Mouse (Mus musculus): ENCODE measurements around the gene Lrrc7.

GRCm38 (mm10) chr3:158362091-158362490 lies 199.9 kb downstream of the Lrrc7 start:
- TF ChIP-seq GABPA (IDR thresholded peaks at IDR 0.05; ENCODE audit: insufficient replicate concordance, low read depth, low read length) (no peak), SIN3A (IDR thresholded peaks at IDR 0.05; ENCODE audit: low read length) (no peak), MYC (IDR thresholded peaks at IDR 0.05; ENCODE audit: low read depth, low read length) (no peak), MEF2A (IDR thresholded peaks at IDR 0.05; ENCODE audit: borderline replicate concordance, low read depth, low read length) (no peak), CTCF (conservative IDR thresholded peaks at IDR 0.05 in 1 of 2, IDR thresholded peaks at IDR 0.05 in 1 of 2; ENCODE audit: low read depth in 2 of 2, low read length in 2 of 2) (no peak), POLR2A (IDR thresholded peaks at IDR 0.05; ENCODE audit: low read depth, low read length) (no peak), MAX (IDR thresholded peaks at IDR 0.05; ENCODE audit: low read length) (no peak), UBTF (IDR thresholded peaks at IDR 0.05; ENCODE audit: low read depth, low read length) (no peak), EP300 (IDR thresholded peaks at IDR 0.05; ENCODE audit: low read length) (no peak), MAZ (IDR thresholded peaks at IDR 0.05; ENCODE audit: low read depth, low read length) (no peak)

Data from CH12.LX (cell line).